Mouse (Mus musculus) heart, adult 18-20 months (tissue): Measurements from ENCODE around the gene Olfr1420. TPM values are rescaled to one million over a fixed set of nuclear protein-coding genes. Genes with fewer than 3 reads are reported as not detected.
"Not testable (repeated sequence)": the region's sequence is repeated elsewhere in the genome, so short reads cannot be mapped to it uniquely, and the experiment has no call there.

Experiments
- DNase-seq, 2 experiments: peaks; one replicate each; pipeline ENCODE4 v3.0.0; 2021 to 2022; ENCODE audit warnings: mixed read lengths in 1 of 2
- long read RNA-seq, 2 experiments: library from polyadenylated mRNA; stranded (forward); transcript quantifications; one replicate each; pipeline ENCODE4 v2.0.0; 2021
- total RNA-seq, 2 experiments: library from RNA; stranded (reverse); gene quantifications; 2 replicates each; pipeline ENCODE4 v1.2.3; 2021

Olfr1420 gene
- total RNA-seq: not detected
- long read RNA-seq, experiment 1, partial matches to known transcripts: 0 of 1 reads
- long read RNA-seq, experiment 1, other reads (novel, unspliced or antisense): 1 of 1 reads
- long read RNA-seq, experiment 2: 0 reads

GRCm38 (mm10) chr19:11886265-11886664 lies at the start of gene Olfr1420:
TSS of gene Olfr1420 (plus strand) at chr19:11886565.
- no peak for DNase-seq

GRCm38 (mm10) chr19:11839119-11839518 lies 47.2 kb upstream of the Olfr1420 start, which contains the start of gene Olfr1417:
TSS of gene Olfr1417 (minus strand) at chr19:11839219.
- no peak for DNase-seq

GRCm38 (mm10) chr19:11846333-11846732 lies 40.0 kb upstream of the Olfr1420 start:
- no peak for DNase-seq

- DNase-seq: no peak
These were observed 33.7 kb upstream of the Olfr1420 start for GRCm38 (mm10) chr19:11852652-11853051.

- no peak for DNase-seq
These were observed 31.5 kb upstream of the Olfr1420 start for GRCm38 (mm10) chr19:11854821-11855220.

GRCm38 (mm10) chr19:11856506-11856905 lies 29.9 kb upstream of the Olfr1420 start:
- no peak for DNase-seq

GRCm38 (mm10) chr19:11860966-11861365 lies 25.4 kb upstream of the Olfr1420 start, which contains the start of gene Olfr1418:
TSS of gene Olfr1418 (minus strand) at chr19:11861066.
- DNase-seq: no peak

GRCm38 (mm10) chr19:11867837-11868236 lies 18.5 kb upstream of the Olfr1420 start:
- DNase-seq: no peak

GRCm38 (mm10) chr19:11875006-11875405 lies 11.4 kb upstream of the Olfr1420 start, which contains the start of gene Olfr1419:
TSS of gene Olfr1419 (minus strand) at chr19:11875106.
- no peak for DNase-seq

GRCm38 (mm10) chr19:11878404-11878803 lies 8.0 kb upstream of the Olfr1420 start:
- DNase-seq: not testable (repeated sequence)

GRCm38 (mm10) chr19:11911021-11911420 lies 24.7 kb downstream of the Olfr1420 start:
- no peak for DNase-seq

GRCm38 (mm10) chr19:11911603-11912002 lies 25.2 kb downstream of the Olfr1420 start:
- DNase-seq: no peak

GRCm38 (mm10) chr19:11912037-11912532 lies 25.7 kb downstream of the Olfr1420 start, which contains the start of gene Patl1:
TSS of gene Patl1 (plus strand) at chr19:11912399.
- DNase-seq: peak; percentile 97 to 99

GRCm38 (mm10) chr19:11912533-11913121 lies 26.3 kb downstream of the Olfr1420 start:
- DNase-seq: peak; percentile 66 to 71

- DNase-seq: peak; percentile 36 to 55
These were observed 29.4 kb downstream of the Olfr1420 start for GRCm38 (mm10) chr19:11915804-11916203.

GRCm38 (mm10) chr19:11922068-11922467 lies 35.7 kb downstream of the Olfr1420 start:
- DNase-seq: no peak

- DNase-seq: not testable (repeated sequence)
These were observed 36.1 kb downstream of the Olfr1420 start for GRCm38 (mm10) chr19:11922515-11922914.

GRCm38 (mm10) chr19:11926380-11926779 lies 40.0 kb downstream of the Olfr1420 start:
- DNase-seq: no peak

GRCm38 (mm10) chr19:11928025-11928748 lies 41.8 kb downstream of the Olfr1420 start:
- DNase-seq: no peak

- not testable (repeated sequence) for DNase-seq
These were observed 60.1 kb downstream of the Olfr1420 start for GRCm38 (mm10) chr19:11946460-11946859.
